Mouse (Mus musculus) liver, embryonic 16.5 days (tissue): Measurements from ENCODE around the gene Mreg. TPM values are rescaled to one million over a fixed set of nuclear protein-coding genes. Genes with fewer than 3 reads are reported as not detected.
A peak's percentile ranks its signal among the peaks of the same experiment; 100 is the strongest.
"Not testable (repeated sequence)": the region's sequence is repeated elsewhere in the genome, so short reads cannot be mapped to it uniquely, and the experiment has no call there.

ENCODE experiments used
- ATAC-seq: fragments of 200-750 bp; cut with Nextera tagmentation; 2 replicates; pipeline ENCODE4 v1.8.0; 2017; ENCODE audit warnings: low read depth, mild to moderate bottlenecking, moderate number of reproducible peaks, moderate library complexity
- H3K27ac ChIP-seq: fragments of 300-500 bp; sonication (generic); 2 replicates; pipeline ENCODE4 v1.5.1; 2014; ENCODE audit warnings: mild to moderate bottlenecking, low read length
- H3K27me3 ChIP-seq: fragments of 300-500 bp; sonication (generic); 2 replicates; pipeline ENCODE4 v1.6.1; 2014; ENCODE audit warnings: low read depth, low read length, mixed read lengths; ENCODE audit not compliant: control insufficient read depth, insufficient read depth
- H3K36me3 ChIP-seq: fragments of 300-500 bp; sonication (generic); 2 replicates; pipeline ENCODE4 v1.6.1; 2014; ENCODE audit warnings: mild to moderate bottlenecking; ENCODE audit not compliant: control insufficient read depth, insufficient read depth
- H3K4me1 ChIP-seq: fragments of 300-500 bp; sonication (generic); 2 replicates; pipeline ENCODE4 v1.6.1; 2014; ENCODE audit warnings: low read depth, low read length, mixed read lengths; ENCODE audit not compliant: control insufficient read depth
- H3K4me2 ChIP-seq: fragments of 300-500 bp; sonication (generic); 2 replicates; pipeline ENCODE4 v1.6.1; 2014; ENCODE audit warnings: low read depth, low read length, mixed read lengths
- H3K4me3 ChIP-seq: fragments of 300-500 bp; sonication (generic); 2 replicates; pipeline ENCODE4 v1.5.1; 2014; ENCODE audit warnings: low read depth, mild to moderate bottlenecking, low read length
- H3K9ac ChIP-seq: fragments of 300-500 bp; sonication (generic); 2 replicates; pipeline ENCODE4 v1.6.1; 2014; ENCODE audit warnings: low read depth, low read length
- H3K9me3 ChIP-seq: fragments of 300-500 bp; sonication (generic); replicated peaks from 2 replicates; pipeline ENCODE4 v1.6.1; 2016; ENCODE audit warnings: low read length; ENCODE audit not compliant: control insufficient read depth
- WGBS: fragments of 180-500 bp; shearing (Covaris S2); extraction: QIAGEN DNeasy Blood & Tissue Kit; methylation state at CpG from one replicate; pipeline ENCODE4 v1.1.7; 2014; ENCODE audit not compliant: insufficient replicate concordance; 5-methylcytosine and 5-hydroxymethylcytosine counted together
- polyA plus RNA-seq: library from polyadenylated mRNA; unstranded; fragments of >200 nt; fragmentation: Nextera tagmentation; extraction: Ambion mirVana; gene quantifications from 2 replicates; pipeline ENCODE4 v1.2.1, GENCODE M21; 2015

Gene Mreg
- polyA plus RNA-seq, 1 experiment from 2014 or later: 8.0 TPM

- not testable (repeated sequence) for H3K9ac ChIP-seq, H3K4me2 ChIP-seq, H3K27me3 ChIP-seq, H3K9me3 ChIP-seq, ATAC-seq, H3K4me1 ChIP-seq, H3K27ac ChIP-seq, H3K4me3 ChIP-seq, H3K36me3 ChIP-seq
- WGBS: 51% methylated on average over 9 of the region's 9 CpGs
Observed at GRCm38 (mm10) chr1:72248226-72248737, 36.2 kb upstream of the Mreg start.

- Histone ChIP-seq H3K4me3 (peak overlapping the region; percentile 19; the same call in 1 of the 2 replicates), H3K36me3 (no peaks in the 10 kb centered on the region), H3K27me3 (no peaks in the 10 kb centered on the region), H3K27ac (peak overlapping the region; percentile 89), H3K4me2 (peak overlapping the region; percentile 70), H3K9me3 (no peaks in the 10 kb centered on the region), H3K4me1 (peaks cover 3% of the 10 kb centered on the region; the same call in 1 of the 2 replicates), H3K9ac (peak overlapping the region; percentile 76)
- ATAC-seq: peak; percentile 85
- WGBS: 1% methylated on average over 12 of the region's 12 CpGs
Observed at GRCm38 (mm10) chr1:72244317-72245036, 32.4 kb upstream of the Mreg start.

DNA sequence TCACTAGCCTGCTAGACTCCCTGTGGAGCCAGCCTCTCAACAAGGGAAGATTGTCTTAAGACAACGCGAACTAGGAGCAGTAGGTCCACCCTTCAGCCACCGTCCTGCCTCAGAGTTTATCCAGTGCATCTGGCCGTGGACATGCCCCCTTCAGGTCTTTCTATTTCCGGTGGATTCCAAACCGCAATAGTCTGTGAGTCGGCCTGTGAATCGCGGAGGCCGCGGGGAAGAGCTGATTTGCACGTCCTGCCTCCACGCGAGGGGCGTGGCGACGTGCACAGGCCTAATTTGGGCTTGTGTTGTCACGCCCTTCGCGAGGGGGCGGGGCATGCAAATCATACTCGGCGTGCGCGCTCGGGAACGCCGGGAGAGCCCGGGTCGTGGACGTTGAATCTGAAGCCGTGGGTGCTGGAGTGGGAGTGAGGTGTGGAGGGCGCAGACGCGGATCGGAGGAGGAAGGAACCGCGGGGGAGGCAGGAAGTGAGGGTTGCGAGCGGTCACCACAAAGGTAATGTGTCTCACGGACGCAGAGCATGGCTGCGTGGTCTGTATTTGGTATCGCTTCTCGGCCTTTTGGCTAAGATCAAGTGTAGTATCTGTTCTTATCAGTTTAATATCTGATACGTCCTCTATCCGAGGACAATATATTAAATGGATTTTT, 31.7 kb upstream of the Mreg start:
- peak; percentile 90 for ATAC-seq
- H3K27me3 ChIP-seq: no peaks in the 10 kb centered on the region
- peak overlapping the region; percentile 70 for H3K4me2 ChIP-seq
- H3K4me1 ChIP-seq: peaks cover 3% of the 10 kb centered on the region; the same call in 1 of the 2 replicates
- WGBS: under 1% methylated on average over 47 of the region's 47 CpGs
- no peaks in the 10 kb centered on the region for H3K36me3 ChIP-seq
- H3K4me3 ChIP-seq: peak overlapping the region; percentile 52
- H3K9me3 ChIP-seq: no peaks in the 10 kb centered on the region
- H3K27ac ChIP-seq: peak overlapping the region; percentile 89
- peak overlapping the region; percentile 76 for H3K9ac ChIP-seq

- ATAC-seq: no peak
- Histone ChIP-seq H3K27me3 (peaks cover 4% of the 10 kb centered on the region; the same call in 1 of the 2 replicates), H3K4me2 (no peak overlapping the region), H3K27ac (no peak overlapping the region), H3K4me1 (peaks cover 3% of the 10 kb centered on the region; the same call in 1 of the 2 replicates), H3K9ac (no peak overlapping the region), H3K9me3 (no peaks in the 10 kb centered on the region), H3K4me3 (no peak overlapping the region), H3K36me3 (no peaks in the 10 kb centered on the region)
- 59% methylated on average over 5 of the region's 5 CpGs for WGBS
Observed at GRCm38 (mm10) chr1:72242581-72243143, 30.6 kb upstream of the Mreg start.

GRCm38 (mm10) chr1:72239113-72239512, 27.0 kb upstream of the Mreg start:
- H3K36me3 ChIP-seq, H3K9ac ChIP-seq, H3K4me1 ChIP-seq, ATAC-seq, H3K27ac ChIP-seq, H3K9me3 ChIP-seq, H3K4me2 ChIP-seq, H3K4me3 ChIP-seq: not testable (repeated sequence)
- peaks cover 23% of the 10 kb centered on the region for H3K27me3 ChIP-seq
- 74% methylated on average over 3 of the region's 3 CpGs for WGBS

GRCm38 (mm10) chr1:72238016-72238580, 26.0 kb upstream of the Mreg start:
- Histone ChIP-seq H3K9ac (no peak overlapping the region), H3K27ac (no peak overlapping the region)

DNA sequence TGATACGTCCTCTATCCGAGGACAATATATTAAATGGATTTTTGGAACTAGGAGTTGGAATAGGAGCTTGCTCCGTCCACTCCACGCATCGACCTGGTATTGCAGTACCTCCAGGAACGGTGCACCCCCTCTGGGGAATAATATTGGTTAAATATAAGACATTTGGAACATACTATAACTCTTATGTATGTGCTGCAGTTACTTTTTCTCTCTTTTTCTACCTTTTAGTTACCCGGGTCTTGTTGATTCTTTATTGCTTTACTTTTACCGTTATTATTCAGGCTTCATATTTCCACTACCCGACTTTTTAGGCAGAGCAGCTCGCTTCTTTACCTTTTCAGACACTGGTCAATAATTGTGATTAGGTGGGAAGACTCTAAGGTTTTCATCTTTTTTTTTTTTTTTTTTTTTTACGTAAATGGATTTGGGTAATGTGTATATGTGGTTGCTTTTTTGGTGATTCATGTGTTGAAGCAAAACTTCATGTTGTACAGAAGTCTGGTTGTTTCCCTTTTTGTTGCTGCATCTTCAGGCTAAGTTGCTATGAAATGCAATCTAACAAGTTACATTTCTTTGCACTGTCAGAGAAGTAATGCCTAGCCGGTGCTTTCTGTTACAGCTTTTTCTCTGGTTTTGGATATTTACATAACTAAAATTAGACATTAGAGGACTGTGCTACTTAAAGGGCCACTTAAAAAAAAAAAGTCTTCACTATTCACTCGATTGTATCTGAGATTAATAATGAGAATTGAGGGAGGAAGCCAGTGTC, 25.1 kb upstream of the Mreg start:
- H3K4me1 ChIP-seq: no peaks in the 10 kb centered on the region; the same call in 1 of the 2 replicates
- ATAC-seq: peak; percentile 69
- H3K4me3 ChIP-seq: no peak overlapping the region
- no peaks in the 10 kb centered on the region for H3K36me3 ChIP-seq
- no peaks in the 10 kb centered on the region for H3K9me3 ChIP-seq
- H3K9ac ChIP-seq: no peak overlapping the region
- no peak overlapping the region for H3K4me2 ChIP-seq
- H3K27me3 ChIP-seq: peaks cover 23% of the 10 kb centered on the region
- WGBS: 2% methylated on average over 11 of the region's 13 CpGs
- no peak overlapping the region for H3K27ac ChIP-seq

More at GRCm38 (mm10) chr1:72238016-72238580, 26.0 kb upstream of the Mreg start:
- Histone ChIP-seq H3K4me3 (no peak overlapping the region), H3K4me1 (no peaks in the 10 kb centered on the region; the same call in 1 of the 2 replicates), H3K27me3 (peaks cover 23% of the 10 kb centered on the region), H3K9me3 (no peaks in the 10 kb centered on the region), H3K4me2 (no peak overlapping the region), H3K36me3 (no peaks in the 10 kb centered on the region)
- 50% methylated on average over 10 of the region's 10 CpGs for WGBS
- ATAC-seq: no peak

DNA sequence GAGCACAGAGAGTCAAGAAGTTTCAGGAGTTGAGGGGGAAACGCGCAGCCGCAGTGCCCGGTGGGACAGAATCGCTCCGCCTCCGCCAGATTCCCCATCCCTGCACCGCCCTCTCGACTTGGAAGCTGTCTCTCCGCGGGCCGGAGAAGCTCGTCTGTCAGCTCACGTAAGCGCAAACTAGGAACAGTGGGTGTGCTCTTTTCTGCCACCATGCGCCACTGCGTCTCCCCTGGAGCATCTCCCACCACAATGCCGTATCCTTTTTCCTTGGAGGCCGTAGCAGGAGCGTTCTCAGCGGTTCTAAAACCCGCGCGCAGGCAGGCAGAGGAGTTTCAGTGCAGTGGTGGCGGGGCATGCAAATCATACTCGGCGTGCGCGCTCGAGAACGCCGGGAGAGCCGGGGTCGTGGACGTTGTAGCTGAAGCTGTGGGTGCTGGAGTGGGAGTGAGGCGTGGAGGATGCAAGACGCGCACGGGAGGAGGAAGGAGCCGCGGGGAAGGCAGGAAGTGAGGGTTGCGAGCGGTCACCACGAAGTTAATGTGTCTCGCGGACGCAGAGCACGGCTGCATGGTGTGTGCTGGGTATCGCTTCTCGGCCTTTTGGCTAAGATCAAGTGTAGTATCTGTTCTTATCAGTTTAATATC, 24.4 kb upstream of the Mreg start:
- H3K27ac ChIP-seq, H3K9me3 ChIP-seq, H3K4me1 ChIP-seq, H3K36me3 ChIP-seq: not testable (repeated sequence)
- under 1% methylated on average over 35 of the region's 50 CpGs for WGBS
- Histone ChIP-seq H3K27me3 (peaks cover 23% of the 10 kb centered on the region), H3K4me3 (peak overlapping the region; percentile 59), H3K9ac (peak overlapping the region; percentile 53), H3K4me2 (peak overlapping the region; percentile 65)
- ATAC-seq: peak; percentile 78
